Mouse (Mus musculus): Measurements from ENCODE around the gene Rcc2. TPM values are rescaled to one million over a fixed set of nuclear protein-coding genes. Genes with fewer than 3 reads are reported as not detected.

Rcc2 gene
- polyA plus RNA-seq, 1 experiment from 2014 or later: 7.7 TPM

- no peak overlapping the region for H3K9ac ChIP-seq (ENCODE audit: low read depth, low read length)
- no peaks in the 10 kb centered on the region for H3K9me3 ChIP-seq (ENCODE audit: control insufficient read depth, low read length)
- no peaks in the 10 kb centered on the region for H3K4me1 ChIP-seq (ENCODE audit: control insufficient read depth, insufficient read depth, low read depth, low read length)
- H3K27ac ChIP-seq (ENCODE audit: low read depth, low read length): no peak overlapping the region
- H3K4me2 ChIP-seq (ENCODE audit: low read length): no peak overlapping the region
- 75% methylated on average over 7 of the region's 7 CpGs for WGBS
- ATAC-seq: no peak
- H3K27me3 ChIP-seq (replicated peaks; ENCODE audit: control insufficient read depth, insufficient read depth, low read length): no peaks in the 10 kb centered on the region
- H3K4me3 ChIP-seq (ENCODE audit: low read length): no peak overlapping the region
- no peaks in the 10 kb centered on the region for H3K36me3 ChIP-seq (ENCODE audit: control insufficient read depth, insufficient read depth, low read length)
Measured at GRCm38 (mm10) chr4:140665053-140665452, 35.3 kb upstream of the Rcc2 start.

GRCm38 (mm10) chr4:140665760-140666159, 34.6 kb upstream of the Rcc2 start, which contains the start of gene Arhgef10l:
Gene Arhgef10l (minus strand): TSS chr4:140666012.
- peak; percentile 48; the same call in 1 of the 2 replicates for ATAC-seq
- Histone ChIP-seq H3K9me3 (ENCODE audit: control insufficient read depth, low read length) (no peaks in the 10 kb centered on the region), H3K4me2 (ENCODE audit: low read length) (no peak within 1 kb of the TSS), H3K27ac (ENCODE audit: low read depth, low read length) (no peak within 1 kb of the TSS), H3K4me3 (ENCODE audit: low read length) (no peak within 1 kb of the TSS), H3K4me1 (ENCODE audit: control insufficient read depth, insufficient read depth, low read depth, low read length) (no peaks in the 10 kb centered on the region), H3K27me3 (replicated peaks; ENCODE audit: control insufficient read depth, insufficient read depth, low read length) (no peaks in the 10 kb centered on the region), H3K36me3 (ENCODE audit: control insufficient read depth, insufficient read depth, low read length) (no peaks in the 10 kb centered on the region), H3K9ac (ENCODE audit: low read depth, low read length) (no peak within 1 kb of the TSS)
- 69% methylated on average over 11 of the region's 11 CpGs for WGBS

GRCm38 (mm10) chr4:140667802-140668201, 32.5 kb upstream of the Rcc2 start:
- no peak overlapping the region for H3K4me2 ChIP-seq (ENCODE audit: low read length)
- H3K9me3 ChIP-seq (ENCODE audit: control insufficient read depth, low read length): no peaks in the 10 kb centered on the region
- no peak overlapping the region for H3K27ac ChIP-seq (ENCODE audit: low read depth, low read length)
- no peaks in the 10 kb centered on the region for H3K4me1 ChIP-seq (ENCODE audit: control insufficient read depth, insufficient read depth, low read depth, low read length)
- no peaks in the 10 kb centered on the region for H3K27me3 ChIP-seq (replicated peaks; ENCODE audit: control insufficient read depth, insufficient read depth, low read length)
- no peaks in the 10 kb centered on the region for H3K36me3 ChIP-seq (ENCODE audit: control insufficient read depth, insufficient read depth, low read length)
- H3K4me3 ChIP-seq (ENCODE audit: low read length): no peak overlapping the region
- no peak overlapping the region for H3K9ac ChIP-seq (ENCODE audit: low read depth, low read length)
- 89% methylated on average over 8 of the region's 8 CpGs for WGBS
- ATAC-seq: no peak

GRCm38 (mm10) chr4:140673527-140674264, 26.6 kb upstream of the Rcc2 start:
- WGBS: 50% methylated on average over 12 of the region's 12 CpGs
- no peak for ATAC-seq
- H3K36me3 ChIP-seq (ENCODE audit: control insufficient read depth, insufficient read depth, low read length): no peaks in the 10 kb centered on the region
- no peak overlapping the region for H3K27ac ChIP-seq (ENCODE audit: low read depth, low read length)
- H3K4me2 ChIP-seq (ENCODE audit: low read length): no peak overlapping the region
- H3K27me3 ChIP-seq (replicated peaks; ENCODE audit: control insufficient read depth, insufficient read depth, low read length): no peaks in the 10 kb centered on the region
- H3K4me1 ChIP-seq (ENCODE audit: control insufficient read depth, insufficient read depth, low read depth, low read length): no peaks in the 10 kb centered on the region
- H3K9me3 ChIP-seq (ENCODE audit: control insufficient read depth, low read length): no peaks in the 10 kb centered on the region
- no peak overlapping the region for H3K4me3 ChIP-seq (ENCODE audit: low read length)
- H3K9ac ChIP-seq (ENCODE audit: low read depth, low read length): no peak overlapping the region

GRCm38 (mm10) chr4:140674345-140674926, 25.9 kb upstream of the Rcc2 start:
- Histone ChIP-seq H3K4me1 (ENCODE audit: control insufficient read depth, insufficient read depth, low read depth, low read length) (no peaks in the 10 kb centered on the region), H3K4me2 (ENCODE audit: low read length) (no peak overlapping the region), H3K9ac (ENCODE audit: low read depth, low read length) (no peak overlapping the region), H3K9me3 (ENCODE audit: control insufficient read depth, low read length) (no peaks in the 10 kb centered on the region), H3K27ac (ENCODE audit: low read depth, low read length) (no peak overlapping the region), H3K27me3 (replicated peaks; ENCODE audit: control insufficient read depth, insufficient read depth, low read length) (no peaks in the 10 kb centered on the region), H3K4me3 (ENCODE audit: low read length) (no peak overlapping the region), H3K36me3 (ENCODE audit: control insufficient read depth, insufficient read depth, low read length) (no peaks in the 10 kb centered on the region)
- WGBS: 34% methylated on average over 12 of the region's 13 CpGs
- no peak for ATAC-seq

- no peak overlapping the region for H3K4me3 ChIP-seq (ENCODE audit: low read length)
- H3K27ac ChIP-seq (ENCODE audit: low read depth, low read length): no peak overlapping the region
- H3K27me3 ChIP-seq (replicated peaks; ENCODE audit: control insufficient read depth, insufficient read depth, low read length): no peaks in the 10 kb centered on the region
- no peaks in the 10 kb centered on the region for H3K9me3 ChIP-seq (ENCODE audit: control insufficient read depth, low read length)
- peaks cover 1% of the 10 kb centered on the region for H3K4me1 ChIP-seq (ENCODE audit: control insufficient read depth, insufficient read depth, low read depth, low read length)
- 10% methylated on average over 5 of the region's 5 CpGs for WGBS
- H3K4me2 ChIP-seq (ENCODE audit: low read length): no peak overlapping the region
- no peak overlapping the region for H3K9ac ChIP-seq (ENCODE audit: low read depth, low read length)
- no peaks in the 10 kb centered on the region for H3K36me3 ChIP-seq (ENCODE audit: control insufficient read depth, insufficient read depth, low read length)
- ATAC-seq: no peak
Measured at GRCm38 (mm10) chr4:140679038-140679437, 21.3 kb upstream of the Rcc2 start.

- WGBS: 25% methylated on average over 18 of the region's 18 CpGs
- peaks cover 9% of the 10 kb centered on the region for H3K4me1 ChIP-seq (ENCODE audit: control insufficient read depth, insufficient read depth, low read depth, low read length)
- H3K4me2 ChIP-seq (ENCODE audit: low read length): peak overlapping the region; percentile 25
- no peaks in the 10 kb centered on the region for H3K27me3 ChIP-seq (replicated peaks; ENCODE audit: control insufficient read depth, insufficient read depth, low read length)
- H3K36me3 ChIP-seq (ENCODE audit: control insufficient read depth, insufficient read depth, low read length): no peaks in the 10 kb centered on the region
- no peak overlapping the region for H3K27ac ChIP-seq (ENCODE audit: low read depth, low read length)
- H3K9me3 ChIP-seq (ENCODE audit: control insufficient read depth, low read length): no peaks in the 10 kb centered on the region
- H3K4me3 ChIP-seq (ENCODE audit: low read length): no peak overlapping the region; the same call in 1 of the 2 replicates
- no peak overlapping the region for H3K9ac ChIP-seq (ENCODE audit: low read depth, low read length)
- ATAC-seq: no peak; the same call in 1 of the 2 replicates
Measured at GRCm38 (mm10) chr4:140679723-140680380, 20.5 kb upstream of the Rcc2 start.

GRCm38 (mm10) chr4:140680731-140681397, 19.5 kb upstream of the Rcc2 start:
- WGBS: 66% methylated on average over 8 of the region's 8 CpGs
- no peak overlapping the region for H3K4me3 ChIP-seq (ENCODE audit: low read length)
- ATAC-seq: no peak
- H3K27ac ChIP-seq (ENCODE audit: low read depth, low read length): no peak overlapping the region
- H3K27me3 ChIP-seq (replicated peaks; ENCODE audit: control insufficient read depth, insufficient read depth, low read length): no peaks in the 10 kb centered on the region
- no peaks in the 10 kb centered on the region for H3K36me3 ChIP-seq (ENCODE audit: control insufficient read depth, insufficient read depth, low read length)
- no peak overlapping the region for H3K9ac ChIP-seq (ENCODE audit: low read depth, low read length)
- peaks cover 10% of the 10 kb centered on the region for H3K4me1 ChIP-seq (ENCODE audit: control insufficient read depth, insufficient read depth, low read depth, low read length)
- H3K4me2 ChIP-seq (ENCODE audit: low read length): no peak overlapping the region
- H3K9me3 ChIP-seq (ENCODE audit: control insufficient read depth, low read length): no peaks in the 10 kb centered on the region

- no peak overlapping the region for H3K4me2 ChIP-seq (ENCODE audit: low read length)
- H3K9me3 ChIP-seq (ENCODE audit: control insufficient read depth, low read length): no peaks in the 10 kb centered on the region
- H3K4me3 ChIP-seq (ENCODE audit: low read length): no peak overlapping the region
- H3K4me1 ChIP-seq (ENCODE audit: control insufficient read depth, insufficient read depth, low read depth, low read length): peaks cover 10% of the 10 kb centered on the region
- ATAC-seq: no peak
- H3K27me3 ChIP-seq (replicated peaks; ENCODE audit: control insufficient read depth, insufficient read depth, low read length): no peaks in the 10 kb centered on the region
- H3K9ac ChIP-seq (ENCODE audit: low read depth, low read length): no peak overlapping the region
- WGBS: 43% methylated on average over 8 of the region's 8 CpGs
- no peaks in the 10 kb centered on the region for H3K36me3 ChIP-seq (ENCODE audit: control insufficient read depth, insufficient read depth, low read length)
- no peak overlapping the region for H3K27ac ChIP-seq (ENCODE audit: low read depth, low read length)
Measured at GRCm38 (mm10) chr4:140683608-140684007, 16.7 kb upstream of the Rcc2 start.
